Mouse (Mus musculus): ENCODE measurements around the gene Mettl21e. TPM values are rescaled to one million over a fixed set of nuclear protein-coding genes. Genes with fewer than 3 reads are reported as not detected.
"Not testable (repeated sequence)": the region's sequence is repeated elsewhere in the genome, so short reads cannot be mapped to it uniquely, and the experiment has no call there.

Gene Mettl21e
- not detected in 2 replicates for polyA plus RNA-seq (2015; fragmentation: Nextera tagmentation; extraction: Ambion mirVana)

DNA sequence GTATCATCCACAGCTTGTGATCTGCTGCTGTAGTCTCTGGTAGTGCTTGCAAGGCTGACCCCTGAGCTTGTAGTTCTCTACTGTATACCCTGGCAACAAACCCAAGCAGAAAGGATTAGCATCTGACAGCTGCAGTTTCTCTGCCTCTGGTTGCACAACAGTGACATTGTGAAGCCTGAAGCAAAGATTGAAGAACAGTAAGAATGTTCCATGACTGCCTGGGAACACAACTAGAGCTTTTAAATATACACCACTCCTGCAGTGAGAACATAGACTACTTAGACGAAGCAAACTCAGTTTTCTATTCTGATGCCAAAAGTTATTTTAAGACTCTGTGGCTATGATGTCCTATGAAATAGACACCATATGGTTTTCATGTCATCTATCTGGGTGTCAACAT, at the start of gene Mettl21e:
TSS of gene Mettl21e (minus strand) at position 86 of the 400 bp plus-strand sequence.
- DNase-seq (ENCODE audit: low spot score): no peak

DNA sequence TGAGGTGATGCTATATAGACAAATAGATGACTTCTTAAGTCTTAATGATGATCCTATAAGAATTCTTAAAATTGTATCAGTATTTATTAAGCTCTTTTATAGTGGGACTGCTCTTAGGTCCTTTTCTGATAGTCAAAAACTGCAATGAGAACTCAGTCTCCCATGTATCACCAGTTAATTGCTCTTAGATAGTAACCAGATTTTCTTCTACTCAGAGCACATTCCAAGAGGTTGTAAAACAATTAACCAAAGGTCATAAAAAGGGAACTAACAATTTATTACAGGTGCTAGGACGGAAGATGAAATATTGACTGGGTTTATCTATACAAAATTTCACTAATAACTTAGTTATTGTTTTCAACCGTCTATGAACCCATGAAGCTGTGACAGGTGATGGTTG, 21.7 kb upstream of the Mettl21e start:
- not testable (repeated sequence) for DNase-seq (ENCODE audit: low spot score)

- no peak for DNase-seq (ENCODE audit: low spot score)
Observed at GRCm38 (mm10) chr1:44239969-44240368, 21.2 kb upstream of the Mettl21e start.

DNA sequence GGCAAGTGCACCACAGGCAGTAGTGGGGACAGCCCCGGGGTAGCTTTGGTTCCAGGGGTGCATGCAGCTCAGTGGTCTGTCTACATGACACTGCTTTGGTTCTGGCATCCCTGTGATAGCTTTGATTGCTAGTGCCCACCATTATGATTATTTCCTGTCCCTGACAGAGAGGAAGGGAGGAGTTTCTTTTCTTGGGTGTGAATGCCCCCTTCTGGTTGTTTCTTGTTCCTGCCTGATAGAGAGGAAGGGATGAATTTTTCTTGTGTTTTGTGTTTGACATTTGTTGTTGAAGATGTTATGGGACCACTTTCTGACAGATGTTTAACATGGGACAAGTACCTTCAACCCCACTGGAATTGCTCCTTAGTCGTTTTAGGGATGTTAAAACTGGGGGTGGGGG, 18.5 kb upstream of the Mettl21e start:
- DNase-seq (ENCODE audit: low spot score): no peak

DNA sequence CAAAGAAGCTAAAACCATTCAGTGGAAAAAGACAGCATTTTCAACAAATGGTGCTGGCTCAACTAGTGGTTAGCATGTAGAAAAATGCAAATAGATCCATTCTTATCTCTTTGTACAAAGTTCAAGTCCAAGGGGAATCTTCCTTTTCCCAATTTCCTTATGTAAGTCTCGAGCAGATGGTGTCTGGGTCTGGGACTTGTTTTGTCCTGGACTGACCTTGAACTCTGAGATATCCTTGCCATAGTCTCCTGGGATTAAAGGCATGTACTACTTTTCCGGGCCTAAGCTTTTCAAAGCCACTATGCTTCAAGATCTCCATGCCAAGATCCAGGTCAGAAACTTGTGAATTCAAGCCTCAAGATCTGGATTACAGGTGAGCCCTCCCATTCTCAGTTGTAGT, 16.6 kb upstream of the Mettl21e start:
- no peak for DNase-seq (ENCODE audit: low spot score)

DNA sequence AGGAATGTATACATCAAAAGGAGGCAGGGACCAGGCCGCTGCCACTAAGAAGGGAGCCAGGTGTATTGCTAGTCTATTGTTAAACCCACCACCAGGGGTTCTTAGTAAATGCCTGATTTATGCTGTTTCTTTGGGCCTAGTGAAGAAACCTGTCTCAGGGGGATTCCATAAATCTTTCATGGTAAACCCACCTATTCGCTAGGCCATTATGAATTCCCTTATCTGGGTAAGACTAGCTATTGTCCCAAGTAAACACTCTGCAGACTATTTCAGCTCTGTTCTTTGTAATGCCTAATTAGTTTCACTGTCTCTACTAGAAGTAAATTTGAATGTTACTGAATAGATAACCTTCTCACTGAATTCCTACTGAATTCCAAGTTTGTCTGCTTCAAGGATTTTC, 15.8 kb upstream of the Mettl21e start:
- not testable (repeated sequence) for DNase-seq (ENCODE audit: low spot score)

- no peak for DNase-seq (ENCODE audit: low spot score)
Observed at GRCm38 (mm10) chr1:44229044-44229443, 10.3 kb upstream of the Mettl21e start.

DNA sequence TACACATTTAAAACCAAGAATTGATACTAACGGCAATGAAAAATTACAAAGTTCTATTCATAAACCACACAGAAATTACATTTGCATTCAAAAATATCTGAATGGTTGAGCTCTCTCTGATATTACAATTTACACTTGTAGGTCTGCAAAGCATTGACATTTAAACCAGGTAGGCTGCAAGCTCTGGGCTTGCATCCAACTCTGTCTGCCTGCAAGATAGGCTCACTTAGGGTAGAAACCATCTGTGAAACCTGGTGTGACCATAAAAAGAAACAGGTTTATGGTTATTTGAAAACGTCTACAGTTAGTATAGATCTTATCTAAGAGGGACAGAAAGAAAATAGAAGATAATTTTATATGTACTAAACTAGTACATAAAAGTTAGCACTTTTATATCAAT, 1.6 kb downstream of the Mettl21e start:
- no peak for DNase-seq (ENCODE audit: low spot score)

GRCm38 (mm10) chr1:44216352-44217116, 2.2 kb downstream of the Mettl21e start:
- no peak for DNase-seq (ENCODE audit: low spot score)

DNA sequence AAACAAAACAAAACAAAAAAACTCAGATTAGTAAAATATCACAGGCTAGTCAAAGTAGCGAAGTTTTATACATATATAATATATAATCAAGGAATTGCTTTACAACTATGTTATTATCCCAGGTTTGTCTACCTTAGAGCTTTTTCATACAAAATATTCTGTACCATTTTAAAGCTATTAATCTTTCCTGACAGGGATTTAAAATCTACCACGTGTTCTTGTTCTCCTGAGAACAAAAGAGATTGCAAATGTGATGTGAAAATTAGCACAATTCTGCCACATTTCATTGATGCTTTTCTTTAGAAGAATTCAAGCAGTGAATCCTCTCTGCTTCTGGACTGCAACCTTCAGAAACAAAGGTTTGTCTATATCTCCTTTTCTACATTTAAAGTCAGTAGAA, 4.3 kb downstream of the Mettl21e start:
- no peak for DNase-seq (ENCODE audit: low spot score)

DNA sequence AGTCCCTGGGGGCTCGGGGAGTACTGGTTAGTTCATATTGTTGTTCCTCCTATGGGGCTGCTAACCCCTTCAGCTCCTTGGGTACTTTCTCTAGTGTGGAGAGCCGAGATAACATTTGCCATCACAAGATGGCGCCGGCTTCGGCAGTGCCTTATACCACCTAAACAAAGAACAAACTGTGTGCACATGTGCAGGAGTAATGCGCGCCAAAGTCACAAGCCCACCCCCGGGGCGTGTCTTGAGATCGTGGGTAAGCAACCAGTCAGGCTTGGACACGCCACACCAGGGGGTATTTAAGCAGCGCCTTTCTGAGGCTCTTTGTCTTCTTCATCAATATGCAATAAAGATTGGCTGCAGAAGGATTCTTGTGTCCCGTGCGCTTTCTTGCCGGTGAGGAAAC, 15.9 kb downstream of the Mettl21e start:
- no peak for DNase-seq (ENCODE audit: low spot score)

- DNase-seq (ENCODE audit: low spot score): no peak
Observed at GRCm38 (mm10) chr1:44198273-44199171, 20.2 kb downstream of the Mettl21e start.

DNA sequence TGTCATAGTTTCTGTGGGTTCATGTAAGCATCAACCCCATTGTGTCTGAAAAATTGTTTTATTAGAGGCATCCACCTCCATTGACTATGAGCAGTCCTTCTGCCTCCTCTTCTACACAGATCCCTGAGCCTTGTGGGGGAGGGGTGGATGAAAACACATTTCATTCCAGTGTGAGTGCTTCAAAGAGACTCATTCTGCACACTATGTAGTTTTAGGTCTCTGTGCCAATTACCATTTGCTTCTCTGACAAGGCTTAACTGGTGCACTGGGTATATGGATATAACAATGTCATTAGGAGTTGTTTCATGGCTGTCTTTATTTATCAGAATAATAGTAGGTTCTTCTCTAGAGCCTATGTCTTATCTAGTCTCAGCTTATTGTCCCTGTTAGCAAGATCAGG, 32.4 kb downstream of the Mettl21e start:
- no peak for DNase-seq (ENCODE audit: low spot score)

DNA sequence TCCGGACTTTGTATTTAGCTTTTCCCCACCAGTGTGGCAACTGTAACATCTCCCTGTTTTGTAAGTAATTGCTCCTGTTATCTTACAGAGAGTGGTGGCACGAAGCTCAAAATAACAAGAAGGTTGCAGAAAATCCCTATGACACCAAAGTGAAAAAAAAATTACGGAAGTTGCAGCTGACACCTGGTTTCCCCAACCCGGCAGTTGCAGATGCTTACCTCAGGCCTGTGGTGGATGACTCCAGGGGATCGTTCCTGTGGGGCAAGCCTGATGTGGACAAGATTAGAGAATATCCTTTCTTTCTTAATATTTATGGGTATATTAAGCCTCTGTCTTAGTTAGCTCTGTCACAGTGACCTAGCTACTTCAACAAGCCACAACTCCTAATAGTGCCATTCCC, 40.7 kb downstream of the Mettl21e start:
- no peak for DNase-seq (ENCODE audit: low spot score)

- DNase-seq (ENCODE audit: low spot score): peak; percentile 14
Observed at GRCm38 (mm10) chr1:44173903-44174302, 44.9 kb downstream of the Mettl21e start.

DNA sequence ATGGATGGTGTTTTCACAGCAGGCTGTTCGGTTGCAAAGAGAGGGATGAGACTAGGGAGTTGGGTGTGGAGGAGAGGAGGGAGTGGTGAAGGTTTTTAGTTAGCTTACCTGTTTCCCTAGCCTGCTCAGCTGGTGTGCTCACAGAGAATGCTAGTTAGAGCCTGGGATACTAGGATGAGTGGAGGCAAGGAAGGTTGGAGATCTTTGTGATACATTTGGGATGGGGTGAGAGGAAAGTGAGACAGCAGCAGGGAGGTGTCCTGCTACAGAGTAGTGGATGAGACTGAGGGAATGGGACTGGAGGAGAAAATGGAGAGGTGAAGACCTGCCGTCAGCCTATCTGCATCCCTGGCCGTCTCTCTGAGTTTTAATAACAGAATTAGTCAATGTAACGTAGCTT, 46.1 kb downstream of the Mettl21e start:
- no peak for DNase-seq (ENCODE audit: low spot score)

DNA sequence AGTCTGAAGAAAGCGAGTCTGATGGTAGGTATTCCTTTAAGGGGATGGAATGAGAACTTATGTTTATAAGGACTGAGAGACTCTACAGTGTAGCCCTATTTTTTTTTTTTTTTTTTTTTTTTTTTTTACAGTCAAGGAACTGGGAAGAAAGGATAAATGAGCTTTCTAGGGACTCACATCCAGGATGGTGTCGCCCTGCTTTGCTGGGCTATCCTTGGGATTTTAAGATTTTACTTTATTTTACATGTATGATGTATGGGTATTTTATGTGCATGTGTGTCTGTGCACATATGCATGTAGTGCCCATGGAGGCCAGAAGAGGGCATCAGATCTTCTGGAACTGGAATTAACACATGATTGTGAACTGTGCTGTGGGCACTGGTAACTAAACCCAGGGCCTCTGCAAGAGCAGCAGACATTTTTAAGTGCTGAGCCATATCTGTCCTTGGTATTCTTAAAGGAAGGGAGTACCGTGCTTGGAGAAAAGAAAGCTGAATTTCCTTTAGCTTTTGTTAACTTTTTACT, 50.8 kb downstream of the Mettl21e start:
- no peak for DNase-seq (ENCODE audit: low spot score)

GRCm38 (mm10) chr1:44162389-44162788, 56.4 kb downstream of the Mettl21e start:
- DNase-seq (ENCODE audit: low spot score): no peak

DNA sequence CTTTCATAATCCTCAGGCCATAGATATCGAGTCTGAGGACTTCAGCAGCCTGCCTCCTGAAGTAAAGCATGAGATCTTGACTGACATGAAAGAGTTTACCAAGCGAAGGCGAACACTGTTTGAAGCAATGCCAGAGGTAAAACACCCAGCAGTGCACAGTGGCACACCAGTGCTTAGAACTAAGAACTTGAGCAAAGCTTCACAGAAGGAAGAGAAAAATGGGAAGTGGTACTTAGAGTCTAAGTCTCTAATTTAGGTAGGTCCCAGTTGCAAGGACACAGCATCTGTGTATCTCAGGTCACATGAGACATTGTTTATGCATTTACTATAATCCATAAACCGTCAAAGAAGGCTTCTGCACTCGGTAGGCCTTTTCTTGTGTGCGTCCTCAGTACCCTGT, 56.9 kb downstream of the Mettl21e start:
- no peak for DNase-seq (ENCODE audit: low spot score)

DNA sequence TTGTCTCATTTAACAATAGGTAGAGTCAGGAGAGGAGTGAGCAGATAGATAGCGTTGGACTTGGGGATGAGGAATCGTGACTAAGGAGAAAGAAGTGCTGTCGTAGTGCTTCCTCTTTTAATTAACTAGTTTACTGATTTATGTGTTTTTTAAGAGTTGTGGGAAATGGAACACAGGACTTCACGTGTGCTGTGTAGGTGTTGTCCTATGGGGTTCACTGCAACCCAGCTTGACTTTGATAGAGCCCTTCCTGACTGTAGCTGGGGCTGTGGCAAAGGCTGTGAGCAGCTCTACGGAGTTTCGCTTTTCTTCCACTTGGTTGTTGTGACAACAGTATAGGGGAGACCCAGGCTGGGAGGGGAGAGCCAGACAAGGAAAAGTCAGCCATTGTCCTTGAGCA, 60.4 kb downstream of the Mettl21e start:
- DNase-seq (ENCODE audit: low spot score): no peak

GRCm38 (mm10) chr1:44155287-44155686, 63.5 kb downstream of the Mettl21e start:
- DNase-seq (ENCODE audit: low spot score): peak; percentile 54
